Mouse (Mus musculus) ovary, adult 10 weeks (tissue): ENCODE measurements around the gene Hist1h3b. TPM values are rescaled to one million over a fixed set of nuclear protein-coding genes. Genes with fewer than 3 reads are reported as not detected.

Source experiments
- polyA plus RNA-seq: library from polyadenylated mRNA; stranded (reverse); fragments of 350-450 nt; fragmentation: Illumina TruSeq; extraction: RNeasy Lipid Tissue Mini Kit (QIAGEN cat#74804); gene quantifications from one replicate; pipeline ENCODE4 v1.2.3, GENCODE M21; 2014

Hist1h3b gene
- not detected for polyA plus RNA-seq

GRCm38 (mm10) chr13:23752067-23752741 is at the start of gene Hist1h3b:
TSS of gene Hist1h3b (plus strand) at chr13:23752267.

GRCm38 (mm10) chr13:23710374-23711089 is 41.5 kb upstream of the Hist1h3b start, which contains the start of gene Hfe:
TSS of gene Hfe (minus strand) at chr13:23710854.

DNA sequence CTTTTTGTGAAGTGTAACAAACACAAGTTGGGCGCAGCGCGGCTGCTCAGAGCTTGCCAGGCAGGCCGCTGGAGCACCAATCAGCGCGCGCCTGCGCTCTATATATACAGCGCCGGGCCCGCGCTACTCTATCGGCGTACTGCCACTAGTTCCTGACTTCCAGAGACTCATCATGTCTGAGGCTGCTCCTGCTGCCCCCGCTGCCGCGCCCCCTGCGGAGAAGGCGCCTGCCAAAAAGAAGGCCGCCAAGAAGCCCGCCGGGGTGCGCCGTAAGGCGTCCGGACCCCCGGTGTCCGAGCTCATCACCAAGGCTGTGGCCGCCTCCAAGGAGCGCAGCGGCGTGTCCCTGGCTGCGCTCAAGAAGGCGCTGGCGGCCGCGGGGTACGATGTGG is 13.4 kb upstream of the Hist1h3b start, which contains the start of gene Hist1h1c:
Gene Hist1h1c (plus strand): TSS at position 132 of the 392 bp plus-strand sequence.

GRCm38 (mm10) chr13:23745381-23746161 is 6.5 kb upstream of the Hist1h3b start, which contains the start of gene Hist1h3c:
TSS of gene Hist1h3c (minus strand) at chr13:23745602.

DNA sequence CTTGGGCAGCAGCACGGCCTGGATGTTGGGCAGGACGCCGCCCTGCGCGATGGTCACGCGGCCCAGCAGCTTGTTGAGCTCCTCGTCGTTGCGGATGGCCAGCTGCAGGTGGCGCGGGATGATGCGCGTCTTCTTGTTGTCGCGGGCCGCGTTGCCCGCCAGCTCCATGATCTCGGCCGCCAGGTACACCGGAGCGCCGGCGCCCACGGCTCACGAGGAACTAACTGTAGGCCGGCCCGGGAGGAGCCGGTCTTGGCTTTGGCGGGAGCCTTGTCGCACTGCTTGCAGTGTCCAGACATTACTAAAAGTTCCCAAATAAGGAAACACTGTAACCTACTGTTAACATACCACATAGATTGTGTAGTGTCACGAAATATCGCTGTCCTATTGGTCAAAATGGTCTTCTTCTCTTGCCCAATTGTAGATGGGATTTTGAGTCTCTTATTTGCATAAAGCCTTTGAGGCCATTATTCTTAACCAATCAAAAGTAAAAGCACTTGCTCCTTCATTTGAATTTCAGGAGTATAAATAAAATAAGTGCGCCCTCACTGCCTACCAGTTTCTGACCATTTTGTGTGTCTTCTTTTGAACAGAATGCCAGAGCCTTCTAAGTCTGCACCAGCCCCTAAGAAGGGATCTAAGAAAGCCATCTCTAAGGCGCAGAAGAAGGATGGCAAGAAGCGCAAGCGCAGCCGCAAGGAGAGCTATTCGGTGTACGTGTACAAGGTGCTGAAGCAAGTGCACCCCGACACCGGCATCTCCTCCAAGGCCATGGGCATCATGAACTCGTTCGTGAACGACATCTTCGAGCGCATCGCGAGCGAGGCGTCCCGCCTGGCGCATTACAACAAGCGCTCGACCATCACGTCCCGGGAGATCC is 5.6 kb upstream of the Hist1h3b start, which contains the start of gene Hist1h2bb:
Gene Hist1h2bb (plus strand): TSS at position 534 of the 880 bp plus-strand sequence.

GRCm38 (mm10) chr13:23750839-23751477 is 1.1 kb upstream of the Hist1h3b start, which contains the start of gene Hist1h2ab:
TSS of gene Hist1h2ab (plus strand) at chr13:23751126.

DNA sequence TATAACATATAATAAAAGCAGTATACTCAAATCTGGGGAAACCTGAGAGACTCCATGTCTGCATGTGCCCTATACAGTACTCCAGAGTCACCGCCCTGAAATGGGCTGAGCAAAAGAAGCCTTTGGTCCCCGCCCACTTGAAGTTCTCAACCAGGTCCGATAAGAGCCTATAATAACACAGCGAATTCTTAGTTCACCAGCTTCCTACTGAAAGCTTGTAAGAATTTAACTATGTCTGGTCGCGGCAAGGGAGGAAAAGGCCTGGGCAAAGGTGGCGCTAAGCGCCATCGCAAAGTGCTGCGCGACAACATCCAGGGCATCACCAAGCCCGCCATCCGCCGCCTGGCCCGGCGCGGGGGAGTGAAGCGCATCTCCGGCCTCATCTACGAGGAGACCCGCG is 4.7 kb downstream of the Hist1h3b start, which contains the start of gene Hist1h4b:
Gene Hist1h4b (plus strand): TSS at position 224 of the 400 bp plus-strand sequence.

DNA sequence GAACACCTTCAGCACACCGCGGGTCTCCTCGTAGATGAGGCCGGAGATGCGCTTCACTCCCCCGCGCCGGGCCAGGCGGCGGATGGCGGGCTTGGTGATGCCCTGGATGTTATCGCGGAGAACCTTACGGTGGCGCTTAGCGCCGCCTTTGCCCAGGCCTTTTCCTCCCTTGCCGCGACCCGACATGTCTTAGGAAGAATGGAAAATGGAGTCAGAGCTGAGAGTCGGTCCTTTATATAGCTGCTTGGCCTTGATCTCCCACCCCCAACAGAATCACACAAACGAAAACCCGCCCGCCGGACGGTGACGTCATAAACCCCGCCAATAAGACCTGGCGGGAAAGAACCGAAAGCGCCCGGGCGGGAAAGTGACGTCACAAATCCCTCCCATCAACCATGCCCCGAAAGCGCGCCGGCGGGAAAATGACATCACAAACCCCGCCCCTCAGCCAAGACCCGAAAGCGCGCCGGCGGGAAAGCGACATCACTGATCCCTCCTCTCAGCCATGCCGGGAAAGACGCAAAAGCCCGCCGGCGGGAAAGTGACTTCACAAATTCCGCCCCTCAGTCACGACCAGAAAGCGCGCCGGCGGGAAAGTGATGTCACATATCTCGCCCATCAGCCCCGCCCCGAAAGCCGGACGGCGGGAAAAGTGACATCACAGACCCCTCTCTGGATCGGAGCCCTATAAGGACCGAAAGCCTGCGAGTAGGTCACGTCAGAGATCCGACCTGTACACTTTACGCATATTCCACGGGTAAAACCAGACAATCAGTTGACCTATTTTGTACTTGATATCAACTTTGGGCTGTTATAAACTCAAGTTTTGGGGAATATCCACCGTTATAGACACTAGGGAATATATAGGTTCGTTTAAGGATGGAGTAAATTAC is 9.2 kb downstream of the Hist1h3b start, which contains the start of gene Hist1h4a:
Gene Hist1h4a (minus strand): TSS at position 259 of the 893 bp plus-strand sequence.

GRCm38 (mm10) chr13:23761871-23762821 is 10.1 kb downstream of the Hist1h3b start, which contains the start of gene Hist1h3a:
TSS of gene Hist1h3a (minus strand) at chr13:23762386.

DNA sequence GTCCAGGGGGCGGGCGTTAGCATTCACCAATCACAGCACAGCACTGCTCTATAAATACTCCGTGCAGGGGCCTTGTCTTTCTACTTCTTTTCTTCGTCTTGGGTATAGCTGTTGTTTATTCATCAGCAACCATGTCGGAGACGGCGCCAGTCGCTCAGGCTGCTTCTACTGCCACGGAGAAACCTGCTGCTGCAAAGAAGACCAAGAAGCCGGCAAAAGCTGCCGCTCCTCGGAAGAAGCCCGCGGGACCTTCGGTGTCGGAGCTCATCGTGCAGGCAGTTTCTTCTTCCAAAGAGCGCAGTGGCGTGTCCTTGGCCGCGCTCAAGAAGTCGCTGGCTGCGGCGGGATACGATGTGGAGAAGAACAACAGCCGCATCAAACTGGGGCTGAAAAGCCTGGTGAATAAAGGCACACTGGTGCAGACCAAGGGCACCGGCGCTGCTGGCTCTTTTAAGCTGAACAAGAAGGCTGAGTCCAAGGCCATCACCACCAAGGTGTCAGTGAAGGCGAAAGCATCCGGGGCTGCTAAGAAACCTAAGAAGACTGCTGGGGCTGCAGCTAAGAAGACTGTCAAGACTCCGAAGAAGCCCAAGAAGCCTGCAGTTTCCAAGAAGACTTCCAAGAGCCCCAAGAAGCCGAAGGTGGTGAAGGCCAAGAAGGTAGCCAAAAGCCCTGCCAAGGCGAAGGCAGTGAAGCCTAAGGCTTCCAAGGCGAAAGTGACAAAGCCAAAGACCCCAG is 11.7 kb downstream of the Hist1h3b start, which contains the start of gene Hist1h1a:
Gene Hist1h1a (plus strand): TSS at position 81 of the 738 bp plus-strand sequence.

DNA sequence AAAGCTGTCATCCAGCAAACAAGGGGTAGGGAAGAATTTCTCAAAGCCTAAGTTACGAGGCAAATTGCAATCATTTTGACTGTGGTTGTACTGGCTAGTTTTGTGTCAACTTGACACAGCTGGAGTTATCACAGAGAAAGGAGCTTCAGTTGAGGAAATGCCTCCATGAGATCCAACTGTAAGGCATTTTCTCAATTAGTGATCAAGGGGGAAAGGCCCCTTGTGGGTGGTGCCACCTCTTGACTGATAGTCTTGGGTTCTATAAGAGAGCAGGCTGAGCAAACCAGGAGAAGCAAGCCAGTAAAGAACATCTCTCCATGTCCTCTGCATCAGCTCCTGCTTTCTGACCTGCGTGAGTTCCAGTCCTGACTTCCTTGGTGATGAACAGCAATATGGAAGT is 17.5 kb downstream of the Hist1h3b start, which contains the start of gene Trim38:
Gene Trim38 (plus strand): TSS at position 301 of the 400 bp plus-strand sequence.

Other genes starting within 250 kb of the Hist1h3b start
- gene Hist1h4h, start 221.2 kb upstream of the Hist1h3b start, polyA plus RNA-seq, result not detected
- gene Hist1h2af, start 218.4 kb upstream of the Hist1h3b start, polyA plus RNA-seq, result not detected
- gene Hist1h3g, start 216.8 kb upstream of the Hist1h3b start, polyA plus RNA-seq, result not detected
- 1.00 TPM for gene Hist1h2bh, start 208.9 kb upstream of the Hist1h3b start, polyA plus RNA-seq
- not detected for gene Hist1h3f, start 208.2 kb upstream of the Hist1h3b start, polyA plus RNA-seq
- gene Hist1h4f, start 200.6 kb upstream of the Hist1h3b start, polyA plus RNA-seq, result not detected
- gene Hist1h1d, start 199.0 kb upstream of the Hist1h3b start, polyA plus RNA-seq, result 0.14 TPM
- not detected for gene Hist1h3e, start 189.9 kb upstream of the Hist1h3b start, polyA plus RNA-seq
- 0.80 TPM for gene Hist1h2ae, start 181.0 kb upstream of the Hist1h3b start, polyA plus RNA-seq
- gene Hist1h2bg, start 180.9 kb upstream of the Hist1h3b start, polyA plus RNA-seq, result not detected
- not detected for gene Hist1h2bf, start 178.1 kb upstream of the Hist1h3b start, polyA plus RNA-seq
- gene Hist1h2ad, start 177.9 kb upstream of the Hist1h3b start, polyA plus RNA-seq, result not detected
- 0.37 TPM for gene Hist1h3d, start 176.5 kb upstream of the Hist1h3b start, polyA plus RNA-seq
- gene Hist1h4d, start 170.7 kb upstream of the Hist1h3b start, polyA plus RNA-seq, result 0.57 TPM
- gene Hist1h2be, start 131.1 kb upstream of the Hist1h3b start, polyA plus RNA-seq, result 3.4 TPM
- 0.40 TPM for gene Hist1h1e, start 129.7 kb upstream of the Hist1h3b start, polyA plus RNA-seq
- 0.83 TPM for gene Hist1h2ac, start 68.3 kb upstream of the Hist1h3b start, polyA plus RNA-seq
- gene Hist1h2bc, start 68.1 kb upstream of the Hist1h3b start, polyA plus RNA-seq, result 68.0 TPM
- not detected for gene Hist1h1t, start 56.5 kb upstream of the Hist1h3b start, polyA plus RNA-seq
- gene Hist1h4c, start 53.8 kb upstream of the Hist1h3b start, polyA plus RNA-seq, result not detected
- gene Hfe, start 41.4 kb upstream of the Hist1h3b start, polyA plus RNA-seq, result 24.7 TPM
- gene Hist1h1c, start 13.5 kb upstream of the Hist1h3b start, polyA plus RNA-seq, result 9.9 TPM
- gene Hist1h3c, start 6.7 kb upstream of the Hist1h3b start, polyA plus RNA-seq, result not detected
- not detected for gene Hist1h2bb, start 5.5 kb upstream of the Hist1h3b start, polyA plus RNA-seq
- gene Hist1h2ab, start 1.1 kb upstream of the Hist1h3b start, polyA plus RNA-seq, result not detected
- gene Hist1h4b, start 4.7 kb downstream of the Hist1h3b start, polyA plus RNA-seq, result not detected
- not detected for gene Hist1h4a, start 9.0 kb downstream of the Hist1h3b start, polyA plus RNA-seq
- not detected for gene Hist1h3a, start 10.1 kb downstream of the Hist1h3b start, polyA plus RNA-seq
- not detected for gene Hist1h1a, start 11.4 kb downstream of the Hist1h3b start, polyA plus RNA-seq
- not detected for gene Trim38, start 17.6 kb downstream of the Hist1h3b start, polyA plus RNA-seq
- gene Slc17a2, start 54.7 kb downstream of the Hist1h3b start, polyA plus RNA-seq, result 0.09 TPM
- gene Slc17a3, start 87.2 kb downstream of the Hist1h3b start, polyA plus RNA-seq, result not detected
- not detected for gene Slc17a1, start 115.5 kb downstream of the Hist1h3b start, polyA plus RNA-seq
- not detected for gene Slc17a4, start 162.7 kb downstream of the Hist1h3b start, polyA plus RNA-seq
- not detected for gene Hist1h2ba, start 181.9 kb downstream of the Hist1h3b start, polyA plus RNA-seq
- not detected for gene Hist1h2aa, start 182.2 kb downstream of the Hist1h3b start, polyA plus RNA-seq
- gene Scgn, start 238.9 kb downstream of the Hist1h3b start, polyA plus RNA-seq, result not detected